Mouse (Mus musculus) brain, embryonic 14.5 days (tissue): Measurements from ENCODE around the gene Col8a1.

ENCODE experiments used
- CTCF ChIP-seq: fragments of 200-500 bp; IDR thresholded peaks from 2 replicates; pipeline ENCODE4 v1.5.1; 2012; ENCODE audit warnings: inconsistent platforms, mild to moderate bottlenecking, moderate library complexity, borderline replicate concordance; ENCODE audit not compliant: insufficient read depth, insufficient read length; ENCODE audit errors: extremely low read depth
- POLR2A ChIP-seq: fragments of 200-500 bp; IDR thresholded peaks from 2 replicates; pipeline ENCODE4 v1.6.1; 2012; ENCODE audit warnings: mild to moderate bottlenecking, inconsistent platforms, borderline replicate concordance; ENCODE audit not compliant: poor library complexity, insufficient read depth, insufficient read length, severe bottlenecking; ENCODE audit errors: extremely low read depth

GRCm38 (mm10) chr16:57693906-57694522, 60.5 kb downstream of the Col8a1 start:
- TF ChIP-seq POLR2A (no peak), CTCF (no peak)
